ENCODE assay signal across 8 mouse cellular contexts in the genomic region with DNA sequence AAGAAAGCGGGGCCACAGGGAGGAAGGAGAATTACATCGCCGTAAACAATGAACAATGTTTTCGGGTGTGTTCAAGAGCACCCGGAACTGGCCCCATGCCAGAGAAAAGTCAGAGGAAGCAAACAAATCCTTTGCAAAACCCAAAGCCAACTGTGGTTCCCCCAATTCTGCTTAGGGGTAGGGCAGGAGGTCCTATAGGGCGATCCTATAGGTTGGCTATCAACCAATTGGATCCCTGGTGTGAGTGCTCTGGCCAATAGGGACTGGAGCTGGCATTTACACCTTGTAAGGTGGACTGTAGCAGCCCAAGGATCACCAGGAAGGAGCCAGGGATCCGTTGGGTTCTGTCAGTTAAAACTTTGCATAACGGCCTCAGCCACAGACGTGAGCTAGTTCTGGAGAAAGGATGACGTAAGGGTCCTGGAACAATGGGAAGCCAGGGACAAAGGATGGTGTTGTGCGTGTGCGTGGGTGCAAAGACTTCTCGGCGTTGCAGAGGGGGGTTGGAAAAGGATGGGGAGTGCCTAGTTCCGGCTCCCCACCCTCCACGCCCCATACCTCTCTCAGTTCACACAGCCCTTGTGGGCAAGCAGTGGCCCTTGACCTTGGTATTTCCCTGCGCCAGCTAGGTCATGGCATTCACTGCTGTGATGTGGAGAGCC. TPM values are rescaled to one million over a fixed set of nuclear protein-coding genes. Genes with fewer than 3 reads are reported as not detected.
A peak's percentile ranks its signal among the peaks of the same experiment; 100 is the strongest.
DNase-seq lines count a peak whose midpoint lies in the region; ATAC-seq lines count a peak whose summit lies in the region.

No protein-coding gene starts in this region.

- no peak for ATAC-seq in neural tube, embryonic 15.5 days (ENCODE audit: low FRiP score)
- ATAC-seq in CD4-positive, CD25-positive, alpha-beta regulatory T cell, adult 4 months = no peak
- ATAC-seq in monocyte, adult 5-6 weeks (replicated peaks; ENCODE audit: insufficient number of reproducible peaks, low FRiP score, low TSS enrichment, poor library complexity, severe bottlenecking) = no peak

- no peak overlapping the region; the same call in 1 of the 2 replicates for H3K9ac ChIP-seq in neural tube, embryonic 15.5 days (replicated peaks)

- peak overlapping the region; percentile 33; the same call in 1 of the 2 replicates for H3K4me2 ChIP-seq in neural tube, embryonic 15.5 days

- no peaks in the 10 kb centered on the region for H3K36me3 ChIP-seq in limb, embryonic 10.5 days
- no peaks in the 10 kb centered on the region for H3K36me3 ChIP-seq in neural tube, embryonic 15.5 days

- no peak overlapping the region for H3K4me3 ChIP-seq in limb, embryonic 10.5 days
- no peak overlapping the region for H3K4me3 ChIP-seq in neural tube, embryonic 15.5 days (replicated peaks)

- WGBS in limb, embryonic 10.5 days = 52% methylated on average over 17 of the region's 17 CpGs
- 39% methylated on average over 17 of the region's 17 CpGs for WGBS in neural tube, embryonic 15.5 days

- DNase-seq in right cerebral cortex, adult 18-20 months = peak; percentile 36
- DNase-seq in right cerebral cortex, postnatal 10 days (ENCODE audit: low spot score in 2 of 2) = no peak
- DNase-seq in heart, adult 18-20 months = peak; percentile 65 to 67
- no peak for DNase-seq in limb, embryonic 10.5 days (ENCODE audit: low spot score)
- DNase-seq in ovary, postnatal 14 days (ENCODE audit: low spot score) = no peak

- peak overlapping the region; percentile 42; the same call in 1 of the 2 replicates for H3K27ac ChIP-seq in limb, embryonic 10.5 days
- H3K27ac ChIP-seq in neural tube, embryonic 15.5 days (replicated peaks) = no peak overlapping the region

- no peaks in the 10 kb centered on the region for H3K9me3 ChIP-seq in limb, embryonic 10.5 days (replicated peaks)
- H3K9me3 ChIP-seq in neural tube, embryonic 15.5 days (replicated peaks) = no peaks in the 10 kb centered on the region

- H3K4me1 ChIP-seq in limb, embryonic 10.5 days = peaks cover 26% of the 10 kb centered on the region
- peaks cover 7% of the 10 kb centered on the region for H3K4me1 ChIP-seq in neural tube, embryonic 15.5 days

- no peaks in the 10 kb centered on the region for H3K27me3 ChIP-seq in limb, embryonic 10.5 days (ENCODE audit: low read depth, poor library complexity, severe bottlenecking)
- no peaks in the 10 kb centered on the region for H3K27me3 ChIP-seq in neural tube, embryonic 15.5 days (replicated peaks)

RNA-seq across cellular contexts. Expression of gene Clic4, which starts 34.5 kb away (rescaled TPM):
- 100 to 1,000 TPM; 253 to 258 TPM for total RNA-seq in heart, adult 18-20 months (2021)
- 208 and 220 TPM in 2 replicates for polyA plus RNA-seq in limb, embryonic 10.5 days (2016; fragmentation: Nextera tagmentation; extraction: Ambion mirVana)
- polyA plus RNA-seq in neural tube, embryonic 15.5 days (2015; fragmentation: Nextera tagmentation; extraction: Ambion mirVana) = 45.3 and 62.7 TPM in 2 replicates
- 1 to 10 TPM; 7.0 to 8.0 TPM for polyA plus RNA-seq in CD4-positive, CD25-positive, alpha-beta regulatory T cell, adult 4 months (2017; shearing (Covaris generic))
- total RNA-seq in monocyte, adult 5-6 weeks (2017) = 39.4 to 61.3 TPM (median 41.0 TPM) in 3 replicates

RNA-seq across cellular contexts. Expression of gene Srrm1, which starts 46.0 kb away (rescaled TPM):
- total RNA-seq in heart, adult 18-20 months (2021) = 10 to 100 TPM; 45.3 to 60.2 TPM
- polyA plus RNA-seq in limb, embryonic 10.5 days (2016; fragmentation: Nextera tagmentation; extraction: Ambion mirVana) = 233 TPM in 2 replicates
- polyA plus RNA-seq in neural tube, embryonic 15.5 days (2015; fragmentation: Nextera tagmentation; extraction: Ambion mirVana) = 174 and 181 TPM in 2 replicates
- polyA plus RNA-seq in CD4-positive, CD25-positive, alpha-beta regulatory T cell, adult 4 months (2017; shearing (Covaris generic)) = 100 to 1,000 TPM; 229 to 232 TPM
- total RNA-seq in monocyte, adult 5-6 weeks (2017) = 123 to 188 TPM (median 151 TPM) in 3 replicates

Comparison
In these comparisons a context has a peak if more than half of its experiments do, and no peak if none do; other contexts are left out.
1. DNase-seq: peak in right cerebral cortex, adult 18-20 months (single experiment) and heart, adult 18-20 months (2 of 2); none in right cerebral cortex, postnatal 10 days (0 of 2), limb, embryonic 10.5 days (single experiment) and ovary, postnatal 14 days (single experiment).